Mouse (Mus musculus) forelimb bud, embryonic 11.5 days (tissue): Measurements from ENCODE around the gene Chrm4.
A peak's percentile ranks its signal among the peaks of the same experiment; 100 is the strongest.

Source experiments
- DNase-seq: peaks from one replicate; pipeline ENCODE4 v3.0.0-alpha.2; 2012; ENCODE audit warnings: low read depth, low spot score

Chrm4 gene

GRCm38 (mm10) chr2:91963443-91963932 is 36.4 kb downstream of the Chrm4 start:
- peak; percentile 92 for DNase-seq

- DNase-seq = no peak
Observed at GRCm38 (mm10) chr2:91964610-91965204, 37.7 kb downstream of the Chrm4 start.

- no peak for DNase-seq
Observed at GRCm38 (mm10) chr2:91965417-91965816, 38.4 kb downstream of the Chrm4 start.

GRCm38 (mm10) chr2:91966367-91966766 is 39.3 kb downstream of the Chrm4 start:
- DNase-seq = no peak

- no peak for DNase-seq
Observed at GRCm38 (mm10) chr2:91967962-91968361, 40.9 kb downstream of the Chrm4 start.

GRCm38 (mm10) chr2:91971231-91972097 is 44.4 kb downstream of the Chrm4 start:
- no peak for DNase-seq

- no peak for DNase-seq
Observed at GRCm38 (mm10) chr2:91972121-91972566, 45.1 kb downstream of the Chrm4 start.

- DNase-seq = no peak
Observed at GRCm38 (mm10) chr2:91973416-91974135, 46.5 kb downstream of the Chrm4 start.

GRCm38 (mm10) chr2:91975581-91976541 is 48.8 kb downstream of the Chrm4 start, which contains the start of gene Dgkz:
Gene Dgkz, minus strand, starts transcription at chr2:91975864.
- DNase-seq = no peak

- no peak for DNase-seq
Observed at GRCm38 (mm10) chr2:91977960-91978359, 50.9 kb downstream of the Chrm4 start.
